Mouse (Mus musculus) G1E-ER4 (cell line): Measurements from ENCODE around the gene Tln2. TPM values are rescaled to one million over a fixed set of nuclear protein-coding genes. Genes with fewer than 3 reads are reported as not detected.

Source experiments
- GATA1 ChIP-seq: IDR thresholded peaks from one replicate; pipeline ENCODE4 v1.8.0; 2012; ENCODE audit warnings: low read length, inconsistent platforms
- polyA plus RNA-seq: library from polyadenylated mRNA; stranded (reverse); fragments of >175 nt; gene quantifications from 2 replicates; pipeline ENCODE4 v1.2.3, GENCODE M21; 2012

Tln2 gene
- polyA plus RNA-seq, 1 experiment, result 2.2 TPM

DNA sequence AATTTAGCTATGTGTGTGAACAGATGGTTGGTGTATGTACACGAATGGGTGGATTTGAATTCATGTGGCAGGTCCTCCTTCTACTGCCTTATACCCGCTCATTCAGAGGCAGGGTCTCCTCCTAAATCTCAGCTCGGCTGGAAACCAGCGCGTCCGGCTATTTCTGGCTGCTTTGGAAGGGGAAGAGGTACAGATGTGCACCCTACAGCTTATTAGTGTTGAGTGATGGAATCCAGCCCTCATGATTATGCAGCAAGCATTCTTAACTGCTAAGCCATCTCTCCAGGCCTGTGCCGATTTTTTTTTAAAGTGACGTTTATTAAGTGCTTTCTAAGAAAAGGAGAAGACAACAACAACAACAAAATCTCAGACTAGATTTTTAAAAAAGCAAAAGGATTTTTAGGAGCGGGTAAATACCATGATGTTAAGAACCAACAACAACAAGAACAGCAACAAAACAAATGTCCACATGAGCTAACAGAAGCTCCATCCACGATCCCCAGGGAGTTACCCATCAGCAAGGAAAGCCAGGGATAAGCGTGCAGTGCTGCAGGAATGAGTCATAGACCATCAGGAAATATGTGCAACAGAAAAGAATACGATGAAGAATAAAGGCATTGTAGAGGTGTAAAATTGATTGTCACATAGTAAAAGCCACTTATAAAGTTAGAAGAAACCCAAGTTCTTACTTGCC, 130.2 kb downstream of the Tln2 start:
- no peak for TF ChIP-seq GATA1

DNA sequence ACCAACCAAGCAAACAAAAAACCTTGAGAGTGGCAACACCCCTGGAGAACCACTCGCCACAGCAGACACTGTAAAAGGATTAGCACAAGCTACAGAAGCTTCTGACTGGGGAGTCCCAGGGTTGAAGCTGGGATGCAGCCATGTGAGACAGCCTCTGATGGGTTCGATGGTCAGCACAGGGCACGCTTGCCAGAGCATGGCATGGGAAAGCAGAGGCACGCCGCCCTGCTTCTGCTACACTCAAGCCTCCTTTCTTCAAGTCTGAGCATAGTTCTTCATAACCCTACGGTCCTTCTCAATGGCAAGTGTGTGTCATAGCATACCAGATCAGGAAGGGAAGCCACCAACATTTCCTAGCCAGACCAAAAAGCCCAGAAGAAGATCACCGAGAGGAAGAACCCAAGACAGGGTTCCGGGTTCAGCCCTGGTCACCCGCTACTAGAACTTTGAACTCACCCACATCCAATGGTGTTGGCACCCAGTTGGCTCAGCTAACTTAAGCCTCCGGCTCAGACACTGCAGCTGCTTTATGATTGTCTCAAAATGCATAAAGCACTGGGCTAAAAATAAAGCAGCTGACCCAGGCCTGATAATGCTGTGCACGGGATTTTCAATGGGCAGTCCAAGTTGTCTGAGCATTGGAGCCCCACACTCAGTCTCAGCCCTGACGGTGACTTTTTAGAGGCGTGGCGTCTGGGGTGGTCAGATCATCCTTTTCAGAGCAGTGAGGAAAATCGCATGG, 131.0 kb downstream of the Tln2 start:
- no peak for TF ChIP-seq GATA1

DNA sequence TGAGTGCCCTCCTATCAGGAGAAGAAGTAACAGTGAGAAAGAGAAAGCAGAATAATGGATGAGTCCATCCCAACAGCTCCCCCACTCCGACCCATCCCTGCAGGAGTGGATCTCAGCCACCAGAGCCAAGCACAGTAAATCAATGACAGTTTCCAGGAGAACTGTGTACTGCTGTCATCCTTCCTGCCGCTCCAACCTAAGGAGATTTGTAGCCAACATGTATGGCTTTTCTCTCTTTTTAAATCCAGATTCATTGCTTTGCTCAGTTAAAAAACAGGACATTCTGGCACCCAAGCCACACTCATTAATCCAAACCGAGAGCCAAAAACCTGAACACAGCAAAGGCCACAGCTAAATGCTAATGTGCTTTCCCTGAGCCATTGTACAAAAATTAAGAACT, 133.2 kb downstream of the Tln2 start:
- TF ChIP-seq GATA1, result no peak

DNA sequence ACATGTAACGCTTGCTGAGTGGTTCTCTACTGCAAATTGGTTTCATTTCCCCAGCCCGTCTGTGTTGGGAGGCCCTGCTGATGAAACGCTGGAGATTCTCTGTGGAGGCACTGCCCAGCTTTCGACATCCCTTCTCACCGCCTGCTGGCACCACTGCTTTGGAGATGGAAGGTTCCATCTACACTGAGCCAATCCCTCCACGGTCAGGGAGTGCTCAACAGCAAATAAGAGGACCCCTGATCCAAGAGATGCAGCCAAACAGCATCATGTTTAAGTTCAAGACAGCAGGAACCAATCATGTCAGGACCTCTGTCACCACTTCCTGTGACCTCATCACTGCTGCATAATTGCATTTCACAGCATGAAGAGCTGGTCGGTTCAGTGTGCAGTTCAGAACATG, 135.4 kb downstream of the Tln2 start:
- TF ChIP-seq GATA1, result no peak

DNA sequence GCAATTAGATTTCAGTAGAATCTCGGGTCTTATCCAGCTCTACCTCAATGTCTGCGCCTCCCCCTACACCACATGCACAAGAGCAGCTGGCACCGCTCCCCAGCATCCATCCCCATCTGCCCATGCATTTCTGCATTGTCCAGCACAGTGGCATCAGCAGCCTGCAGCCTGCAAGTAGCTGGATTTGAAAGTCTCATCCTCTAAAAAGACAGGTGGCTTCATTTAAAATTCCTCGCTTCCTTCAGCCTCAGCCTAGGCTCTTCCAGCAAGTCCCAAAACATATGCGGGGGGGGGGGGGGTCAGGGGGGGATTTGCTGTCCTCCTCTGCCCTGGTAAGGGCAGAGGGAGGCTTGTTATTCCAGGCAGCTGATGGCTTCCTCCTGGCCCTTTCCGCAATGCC, 141.4 kb downstream of the Tln2 start:
- TF ChIP-seq GATA1, result no peak

DNA sequence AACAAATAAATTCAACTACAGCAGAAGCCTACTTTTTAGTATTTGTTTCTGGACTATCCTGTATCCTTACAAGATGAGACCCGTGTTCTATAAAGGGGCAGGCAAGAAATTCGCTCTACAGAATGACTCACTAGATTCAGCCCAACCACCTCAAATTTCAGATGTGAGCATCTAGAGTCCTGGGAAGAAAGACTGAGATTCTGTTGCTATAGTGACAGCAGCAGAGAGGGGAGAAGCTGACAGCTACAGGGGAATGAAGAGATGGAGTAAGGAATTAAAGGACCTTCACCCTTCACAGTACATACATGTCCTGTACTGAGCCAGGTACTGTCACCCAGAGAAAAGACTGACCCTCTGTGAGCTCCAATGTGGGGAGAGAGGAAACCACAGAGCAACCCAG, 148.8 kb downstream of the Tln2 start:
- no peak for TF ChIP-seq GATA1

DNA sequence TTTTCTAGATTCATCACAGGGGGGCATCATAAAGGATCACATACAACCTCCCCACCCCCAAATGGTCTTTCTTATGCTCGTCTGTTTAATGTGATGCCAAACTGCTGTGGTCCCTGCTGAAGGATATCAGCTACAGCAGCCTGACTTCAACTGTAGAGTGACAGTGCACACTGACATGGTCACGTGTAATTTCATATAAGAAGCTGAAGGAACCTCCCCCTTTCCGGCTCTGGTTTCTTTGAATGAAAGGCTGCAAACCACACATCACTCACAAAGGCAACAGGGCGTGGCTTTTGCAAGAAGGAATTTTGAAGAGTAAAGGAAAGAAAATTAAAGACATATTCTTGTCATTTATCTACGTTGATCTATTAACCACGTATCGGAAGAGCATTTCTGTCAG, 154.8 kb downstream of the Tln2 start:
- no peak for TF ChIP-seq GATA1

DNA sequence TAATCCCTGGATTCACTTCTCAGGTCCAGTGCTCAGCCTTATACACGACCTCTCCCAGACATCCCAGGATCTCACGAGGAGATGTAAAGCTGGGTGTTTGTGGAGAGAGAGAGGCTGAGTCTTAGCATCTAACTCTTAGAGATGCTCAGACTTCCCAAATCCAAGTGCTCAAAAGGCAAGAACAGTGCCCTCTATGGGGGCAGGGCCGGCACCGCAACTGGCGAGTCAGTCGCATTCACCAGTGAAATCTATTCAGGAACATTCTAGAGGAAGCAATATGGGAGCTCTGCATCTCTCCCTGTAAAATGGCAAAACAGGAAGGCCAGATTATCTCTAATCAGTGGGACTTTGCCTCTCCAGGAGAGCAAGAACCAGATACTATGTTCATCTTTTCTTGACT, 159.9 kb downstream of the Tln2 start:
- no peak for TF ChIP-seq GATA1

DNA sequence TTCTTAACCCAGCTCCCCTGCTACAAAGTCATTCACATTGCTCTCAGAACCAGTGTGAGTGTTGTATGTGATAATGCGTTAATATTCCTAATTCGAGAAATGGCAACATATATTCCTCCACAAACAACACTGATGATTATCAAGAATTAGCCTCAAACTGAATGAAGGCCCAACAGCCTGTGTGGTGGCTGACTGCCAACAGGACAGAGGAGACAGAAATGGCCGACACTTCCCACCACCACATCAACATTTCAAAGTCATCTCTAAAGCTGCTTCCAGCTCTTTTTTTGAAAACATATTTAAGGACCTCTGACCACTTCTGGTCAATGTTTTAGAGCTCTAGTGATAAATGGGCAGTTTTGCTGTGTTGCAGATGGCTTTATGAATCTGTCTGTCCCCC, 161.7 kb downstream of the Tln2 start:
- no peak for TF ChIP-seq GATA1

DNA sequence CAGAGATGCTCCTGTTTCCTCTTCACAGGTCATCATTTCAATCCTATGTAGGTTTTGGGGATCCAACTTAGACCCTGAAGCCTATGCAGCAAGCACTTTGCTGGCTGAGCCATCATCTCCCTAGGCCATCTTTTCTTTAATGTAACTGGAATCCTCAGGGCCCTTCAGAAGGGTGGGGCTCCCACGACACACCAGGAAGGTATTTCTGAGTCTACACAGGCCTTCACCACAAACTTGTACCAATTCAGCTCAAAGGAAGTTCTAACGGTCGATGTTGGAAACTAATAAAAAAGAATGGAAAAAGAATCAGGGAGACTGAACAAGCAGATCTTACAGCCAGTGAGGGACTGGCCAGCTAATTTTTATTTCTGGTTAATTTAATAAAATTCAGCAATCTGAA, 163.1 kb downstream of the Tln2 start:
- no peak for TF ChIP-seq GATA1

DNA sequence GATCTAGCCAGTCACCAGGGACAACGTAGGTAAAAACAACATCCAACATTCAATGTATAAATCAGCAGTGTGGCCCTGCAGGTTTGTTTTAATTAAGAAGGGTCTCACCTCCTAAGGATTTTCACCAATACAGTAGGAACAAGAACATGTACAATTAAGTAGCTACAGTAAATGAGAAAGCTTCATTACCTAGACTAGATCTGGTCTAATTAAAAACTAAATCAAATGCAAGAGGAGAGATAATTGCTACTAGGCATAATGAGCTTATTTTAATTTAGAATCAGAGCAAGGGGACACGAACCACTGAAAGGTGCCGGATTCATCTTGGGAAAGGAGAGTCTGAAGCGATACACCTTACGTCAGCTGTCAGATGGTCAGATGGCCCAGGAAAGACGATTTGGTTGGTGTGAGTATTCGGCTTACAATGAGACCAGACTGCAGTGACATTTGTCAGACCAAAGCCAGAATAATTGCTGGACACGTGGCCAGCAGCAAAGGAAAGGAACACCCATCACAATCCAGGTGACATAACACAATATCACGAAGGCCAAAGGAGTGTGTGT, 175.4 kb downstream of the Tln2 start:
- no peak for TF ChIP-seq GATA1

DNA sequence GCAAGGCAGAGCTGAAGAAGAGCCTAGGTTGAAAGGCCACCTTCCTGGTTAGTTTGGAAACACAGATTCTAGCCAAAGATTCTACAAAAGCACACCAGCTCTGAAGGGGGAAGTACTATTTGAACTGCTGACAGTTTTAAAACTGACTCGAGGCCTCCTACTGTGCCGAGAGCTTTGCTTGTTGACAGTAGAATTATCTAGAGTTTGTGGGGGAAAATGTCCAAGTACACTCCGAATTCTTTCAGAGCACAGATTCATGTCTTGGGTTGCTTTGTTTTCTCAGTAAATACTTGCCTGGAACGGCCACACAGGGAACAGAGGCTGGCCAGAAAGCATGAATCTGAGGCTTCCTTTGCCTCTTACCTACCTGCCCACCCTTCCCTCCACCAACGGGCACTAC, 179.4 kb downstream of the Tln2 start:
- no peak for TF ChIP-seq GATA1

DNA sequence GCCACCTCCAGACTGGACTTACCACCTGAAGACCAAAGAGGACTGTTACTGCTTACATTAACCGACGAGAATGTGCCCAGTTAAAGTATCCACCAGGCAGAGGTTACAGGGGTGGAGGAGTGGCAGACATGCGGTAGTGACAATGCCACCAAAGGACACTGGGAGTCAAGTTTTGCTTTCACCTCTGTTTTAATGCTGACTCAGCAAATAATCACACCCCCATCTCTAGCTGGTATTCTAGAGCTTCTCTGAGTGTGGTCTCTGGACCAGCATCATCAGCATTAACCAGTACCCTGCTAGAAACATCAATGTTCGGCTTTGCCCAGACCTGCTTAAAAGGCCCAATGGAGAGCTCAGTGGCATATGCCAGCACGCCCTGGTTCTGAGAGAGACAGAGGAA, 180.7 kb downstream of the Tln2 start:
- no peak for TF ChIP-seq GATA1

DNA sequence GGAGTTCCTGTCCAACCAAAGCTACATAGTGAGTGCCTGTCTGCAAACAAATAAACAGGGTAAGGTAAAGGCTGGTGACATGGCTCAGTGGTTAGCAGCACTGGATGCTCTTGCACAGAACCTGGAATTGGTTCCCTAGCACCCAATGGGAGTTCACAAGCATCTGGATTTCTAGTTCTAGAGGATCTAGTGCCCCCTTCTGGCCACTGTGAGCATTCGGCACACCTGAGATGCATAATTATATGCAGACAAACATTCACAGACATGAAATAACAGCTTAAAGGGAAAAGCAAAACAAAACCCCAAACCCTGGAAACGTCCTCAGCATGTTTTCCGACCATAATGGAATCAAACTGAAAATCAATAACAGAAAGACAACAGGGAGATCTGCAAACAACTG, 191.4 kb downstream of the Tln2 start:
- TF ChIP-seq GATA1, result no peak

DNA sequence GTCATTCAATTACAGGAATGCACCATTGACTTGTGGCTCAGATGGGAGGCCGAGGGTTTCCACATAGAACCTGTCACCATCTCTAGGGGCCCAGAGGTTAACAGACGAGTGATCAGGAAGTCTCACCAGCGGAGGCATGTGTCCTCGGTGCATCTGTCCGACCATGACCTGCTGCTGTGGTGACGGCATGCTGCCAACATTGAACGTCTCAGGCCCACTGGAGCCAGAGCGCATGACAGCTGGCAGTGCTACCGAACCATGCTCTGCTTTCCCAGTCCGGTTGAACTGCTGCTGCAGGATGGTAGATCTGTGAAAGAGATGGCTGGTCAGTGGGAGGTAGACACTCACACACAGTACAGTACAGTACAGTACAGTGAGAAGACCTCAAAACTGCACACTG, 197.0 kb downstream of the Tln2 start:
- no peak for TF ChIP-seq GATA1

DNA sequence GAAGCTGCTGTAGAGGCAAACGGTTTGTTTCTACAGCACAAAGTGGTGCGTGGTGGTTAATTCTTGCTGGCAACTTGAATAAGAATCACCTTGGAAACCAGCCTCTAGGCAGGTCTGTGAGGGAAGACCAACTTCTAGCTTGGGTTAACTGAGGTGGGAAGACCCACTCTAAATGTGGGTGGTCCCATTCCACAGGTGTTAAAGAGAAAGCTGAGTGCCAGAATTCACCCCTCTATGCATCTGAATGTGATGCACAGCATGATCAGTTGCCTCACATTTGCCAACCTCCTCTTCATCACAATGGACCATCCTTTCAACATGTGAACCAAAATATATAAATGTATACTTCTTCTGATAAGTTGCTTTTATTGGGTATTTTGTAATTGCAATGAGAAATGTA, 197.4 kb downstream of the Tln2 start:
- no peak for TF ChIP-seq GATA1

DNA sequence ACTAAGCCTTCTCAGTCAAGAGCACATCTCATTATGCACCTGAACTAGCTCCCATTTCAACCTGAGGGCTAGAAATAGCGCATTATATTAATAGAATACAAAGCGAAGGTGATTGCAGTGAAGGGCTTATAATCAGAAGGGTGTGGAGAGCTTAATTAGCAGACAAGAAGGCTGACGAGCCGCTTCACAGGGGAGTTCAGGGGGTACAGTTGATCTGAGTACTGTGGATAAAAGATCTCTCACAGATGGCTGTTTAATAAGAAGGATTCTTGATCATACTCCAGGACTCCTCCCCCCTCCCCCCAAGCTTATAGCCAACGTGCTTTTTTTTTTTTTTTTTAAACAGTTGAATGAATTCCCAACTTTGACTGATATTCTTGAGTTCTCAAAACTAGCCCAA, 198.0 kb downstream of the Tln2 start:
- no peak for TF ChIP-seq GATA1
